Mouse (Mus musculus) cerebellum, adult (tissue): ENCODE results near the gene Cntn4.
A peak's percentile ranks its signal among the peaks of the same experiment; 100 is the strongest.

Experiments
- ATAC-seq: cut with Nextera tagmentation; 2 replicates; pipeline ENCODE4 v1.9.2; 2017; ENCODE audit warnings: mild to moderate bottlenecking, moderate library complexity, mixed read lengths; ENCODE audit not compliant: insufficient number of reproducible peaks, low FRiP score, low TSS enrichment

Cntn4 gene

DNA sequence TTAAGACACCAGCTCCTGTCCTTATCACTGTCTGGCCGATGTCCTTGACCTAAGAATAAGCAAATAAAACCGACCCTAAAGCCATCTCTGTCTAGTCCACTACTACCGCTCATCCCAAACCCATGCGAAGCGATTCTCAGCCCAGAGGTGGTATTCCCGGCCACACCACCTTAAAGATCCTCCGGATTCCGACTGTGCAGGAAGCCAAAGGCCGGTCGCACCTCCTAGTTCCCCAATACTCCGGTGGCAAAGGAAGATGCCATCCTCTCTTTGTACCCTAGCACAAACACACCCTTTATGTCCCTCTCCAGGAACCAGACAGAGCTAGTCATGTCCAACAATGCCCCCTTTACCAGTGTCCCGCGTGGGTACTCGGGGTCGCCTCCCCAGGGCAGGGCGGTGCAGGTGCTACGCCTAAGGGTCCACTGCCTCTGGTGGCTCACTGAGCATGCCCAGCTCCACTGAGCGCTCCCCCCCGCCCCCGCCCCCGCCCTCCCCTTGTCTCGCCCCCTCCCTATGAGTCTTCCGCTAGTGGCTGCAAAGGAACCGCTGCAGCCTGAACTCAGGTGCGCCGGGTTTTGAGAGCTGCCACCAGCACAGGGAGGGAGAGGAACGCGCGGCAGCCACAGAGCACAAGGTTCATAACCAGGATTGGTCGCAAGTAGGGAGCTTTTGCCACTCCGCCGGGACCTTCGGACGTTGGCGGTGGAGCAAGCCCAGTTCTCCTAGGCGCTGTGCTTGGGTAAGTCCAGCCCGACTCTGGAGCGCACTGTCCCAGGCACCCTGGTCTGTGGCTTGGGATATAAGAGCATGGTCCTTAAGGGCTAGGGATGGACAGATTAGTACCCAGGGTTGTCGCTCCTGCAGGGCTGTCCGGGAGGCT, at the start of gene Cntn4:
TSS of gene Cntn4 (plus strand) at position 512 of the 883 bp plus-strand sequence.
- peak; percentile 68 for ATAC-seq

DNA sequence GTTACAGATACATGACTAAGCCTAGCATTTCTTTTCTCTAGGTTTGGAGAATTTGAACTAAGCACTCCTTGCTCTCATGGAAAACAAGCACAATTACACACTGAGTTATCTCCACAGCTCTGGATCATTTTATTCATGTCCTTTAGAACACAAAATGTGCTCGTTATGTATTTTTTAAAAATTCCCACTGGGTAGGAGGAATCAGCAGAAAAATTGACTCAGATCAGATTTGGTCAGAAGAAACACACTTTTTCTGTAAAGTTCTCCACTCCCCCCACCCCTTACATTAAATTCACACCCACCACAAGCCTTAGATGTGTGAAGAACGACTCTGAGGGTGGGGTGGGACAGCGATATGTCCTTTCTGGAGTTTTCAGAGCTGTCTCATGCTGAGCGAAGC, 3.2 kb upstream of the Cntn4 start:
- no peak for ATAC-seq

DNA sequence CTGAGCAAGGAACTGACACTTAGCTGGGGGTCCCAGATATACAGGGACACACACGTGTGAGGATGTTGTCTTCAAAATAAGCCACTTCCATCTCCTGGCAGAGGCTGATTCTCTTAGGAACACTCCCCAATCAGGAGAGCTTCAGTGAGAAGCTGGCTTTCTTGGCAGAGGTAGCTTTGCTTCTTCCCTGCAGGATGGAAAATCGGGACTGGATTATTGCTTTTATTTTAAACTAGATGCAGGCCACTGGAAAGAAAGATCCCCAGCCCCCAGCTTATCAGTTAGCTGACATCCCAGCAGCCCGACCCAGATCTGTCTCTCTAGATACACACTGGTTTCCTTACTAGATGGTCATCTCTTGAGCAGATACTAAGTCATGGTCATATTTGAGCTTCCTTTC, 2.4 kb upstream of the Cntn4 start:
- ATAC-seq: no peak

DNA sequence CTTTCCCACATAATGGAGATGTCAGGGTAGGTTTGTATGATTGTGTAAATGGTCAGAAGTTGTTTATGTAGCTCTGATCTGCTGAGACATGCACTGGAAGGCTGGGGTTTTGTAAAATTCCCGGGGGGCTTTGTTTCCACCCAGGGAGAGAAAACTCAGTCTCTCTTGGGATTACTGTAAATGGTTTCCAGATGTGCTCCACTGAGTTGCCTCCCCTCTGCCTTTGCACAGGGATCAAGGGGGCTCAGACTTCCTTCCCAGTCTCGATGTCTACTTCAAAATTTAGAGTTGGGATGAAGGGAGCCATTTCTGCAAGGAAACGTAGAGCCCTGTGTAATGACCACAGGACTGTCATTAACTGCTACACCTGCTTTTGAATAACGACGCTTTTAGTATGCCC, 823 bp upstream of the Cntn4 start:
- ATAC-seq: no peak

DNA sequence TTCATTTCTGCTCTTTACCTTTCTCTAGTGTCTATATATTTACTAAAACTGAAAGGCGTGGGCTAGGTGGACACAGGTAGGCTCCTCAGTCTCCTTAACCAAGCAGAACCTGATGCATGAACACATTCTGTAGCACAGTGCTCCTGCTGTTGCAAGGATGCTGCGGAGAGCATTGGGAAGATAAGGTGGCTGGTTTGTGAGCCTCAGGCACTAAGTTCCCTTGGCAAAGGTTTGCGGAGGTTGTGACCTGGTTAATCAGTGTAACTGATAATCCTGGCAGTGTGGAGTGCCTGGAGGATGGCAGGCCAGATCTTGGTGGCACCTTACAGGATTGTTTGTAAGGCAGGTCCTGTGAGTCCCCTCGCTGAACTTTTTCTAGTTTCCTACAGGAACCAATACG, 1.3 kb downstream of the Cntn4 start:
- ATAC-seq: no peak

DNA sequence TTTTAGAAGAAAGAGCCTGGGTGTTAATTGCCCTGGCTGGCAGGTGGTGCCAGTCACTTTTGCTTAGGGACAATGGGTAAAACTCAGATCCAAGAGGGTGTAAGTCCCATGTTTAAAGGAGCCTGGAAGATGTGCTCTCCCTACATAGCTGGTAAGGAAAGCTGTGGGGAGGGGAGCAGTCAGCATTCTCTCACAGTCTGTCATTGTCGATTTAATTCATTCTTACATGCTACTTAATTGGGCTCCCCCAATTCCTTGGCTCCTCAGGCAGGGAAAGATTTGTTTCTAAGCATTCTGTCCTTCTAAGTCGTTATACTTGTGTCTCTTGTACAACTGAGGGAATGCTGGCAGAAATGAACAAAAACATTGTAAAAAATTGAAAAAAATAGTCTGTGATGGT, 4.0 kb downstream of the Cntn4 start:
- no peak for ATAC-seq

DNA sequence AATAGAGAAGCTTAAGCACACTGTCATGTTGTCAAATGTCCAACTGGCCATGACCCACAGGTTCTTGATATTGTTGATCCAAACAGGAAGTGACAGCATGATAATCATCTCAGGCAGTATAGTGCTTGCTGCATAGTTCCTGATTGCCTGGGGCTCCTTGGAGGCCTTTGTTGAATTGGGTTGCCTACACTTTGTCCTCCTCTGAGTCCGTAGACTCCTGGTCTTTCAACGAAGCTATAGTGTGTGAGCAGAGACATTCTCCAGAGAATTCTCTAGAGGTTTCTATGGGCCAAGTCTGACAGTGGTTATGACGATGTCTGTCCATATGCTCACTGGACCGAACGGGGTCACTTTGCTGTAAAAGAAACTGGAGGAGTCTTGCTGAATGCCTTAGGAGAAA, 5.8 kb downstream of the Cntn4 start:
- ATAC-seq: no peak

DNA sequence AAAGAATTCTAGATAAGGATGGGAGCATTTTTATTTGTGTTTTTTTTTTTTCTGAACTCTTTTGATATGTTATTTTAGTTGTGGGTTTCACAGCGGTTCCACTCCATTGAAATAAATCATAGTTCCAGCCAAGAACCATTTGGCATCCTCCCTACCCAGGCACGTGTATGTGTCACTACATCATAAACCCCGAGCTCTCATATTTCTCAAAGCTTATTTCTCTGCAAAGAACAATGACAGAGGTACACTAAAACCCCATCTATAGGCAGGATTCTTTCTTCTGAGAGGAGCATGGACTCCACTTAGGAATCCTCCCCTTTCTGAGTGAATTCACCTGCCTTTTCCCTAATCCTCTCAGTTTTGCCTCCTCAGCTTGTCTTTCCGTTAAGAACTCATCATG, 6.7 kb downstream of the Cntn4 start:
- ATAC-seq: no peak

DNA sequence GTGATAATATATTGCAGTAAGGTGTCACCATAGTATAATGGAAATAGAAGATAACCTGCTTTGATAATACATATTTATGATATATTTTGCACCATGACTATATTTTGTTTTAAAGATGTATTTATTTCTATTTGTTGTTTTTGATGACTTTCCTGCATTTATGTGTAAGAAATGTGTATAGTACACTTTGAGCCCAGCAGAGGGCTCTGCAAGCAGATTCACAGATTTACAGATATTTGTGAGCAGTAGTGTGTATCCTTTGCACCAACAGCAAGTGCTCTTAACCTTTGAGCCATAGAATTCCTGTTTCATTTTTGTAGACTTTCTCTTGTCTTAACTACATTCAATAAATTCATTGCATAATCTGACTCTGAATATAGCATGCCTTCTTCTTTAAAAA, 10.7 kb downstream of the Cntn4 start:
- no peak for ATAC-seq

DNA sequence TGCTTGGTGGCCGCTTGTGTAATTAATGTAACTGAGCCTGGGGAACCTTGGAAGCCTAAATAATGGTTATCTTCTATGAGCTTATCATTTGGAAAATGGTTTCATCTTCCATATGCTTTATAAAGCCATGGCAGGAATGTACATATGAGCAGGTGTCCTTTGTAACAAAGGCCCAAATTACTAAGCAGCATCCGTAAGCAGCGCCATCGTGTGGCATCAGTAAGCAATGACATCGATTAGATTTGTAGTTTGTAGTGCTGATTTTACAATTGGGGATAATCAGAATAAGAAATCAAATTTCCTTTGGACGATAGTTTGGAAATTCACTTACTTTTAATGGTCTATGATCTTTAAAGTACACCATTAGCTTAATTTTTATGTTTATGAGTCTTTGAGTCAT, 64.6 kb downstream of the Cntn4 start:
- ATAC-seq: no peak

DNA sequence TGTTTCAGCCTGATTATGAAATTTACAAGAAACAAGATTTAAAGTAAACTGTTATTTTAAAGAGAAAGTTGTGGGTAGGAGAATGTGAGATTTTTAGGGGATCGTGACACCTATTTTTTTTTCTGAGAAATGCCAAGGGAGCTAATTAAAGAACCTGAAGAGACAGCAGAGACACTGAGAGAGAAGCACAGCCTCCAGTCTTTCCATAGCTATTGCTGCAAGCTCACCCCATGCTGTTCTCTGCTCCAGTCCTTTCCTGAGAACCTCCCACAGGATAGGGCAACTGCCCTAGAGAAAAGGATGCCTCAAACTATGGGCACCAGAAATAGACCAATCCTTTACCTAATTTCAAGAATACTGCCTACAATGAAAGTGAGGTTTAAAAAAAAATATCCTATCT, 103.2 kb downstream of the Cntn4 start:
- ATAC-seq: no peak

DNA sequence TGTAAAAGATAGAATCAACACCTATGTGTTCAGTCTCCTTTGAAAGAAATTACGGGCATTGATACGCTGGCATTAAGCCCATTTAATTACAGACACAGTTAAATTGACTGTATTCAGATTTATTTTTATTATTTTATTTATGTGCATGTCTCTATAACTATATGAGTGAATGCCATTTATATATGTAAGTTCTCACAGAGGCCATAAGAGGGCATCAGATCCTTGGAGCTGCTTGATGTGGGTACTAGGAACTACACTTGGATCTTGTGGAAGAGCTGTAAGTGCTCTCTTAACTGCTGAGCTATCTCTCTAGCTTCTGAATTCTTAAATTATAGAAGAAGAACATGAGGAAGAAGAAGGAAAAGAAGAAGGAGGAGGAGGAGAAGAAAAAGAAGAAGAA, 111.0 kb downstream of the Cntn4 start:
- no peak for ATAC-seq

DNA sequence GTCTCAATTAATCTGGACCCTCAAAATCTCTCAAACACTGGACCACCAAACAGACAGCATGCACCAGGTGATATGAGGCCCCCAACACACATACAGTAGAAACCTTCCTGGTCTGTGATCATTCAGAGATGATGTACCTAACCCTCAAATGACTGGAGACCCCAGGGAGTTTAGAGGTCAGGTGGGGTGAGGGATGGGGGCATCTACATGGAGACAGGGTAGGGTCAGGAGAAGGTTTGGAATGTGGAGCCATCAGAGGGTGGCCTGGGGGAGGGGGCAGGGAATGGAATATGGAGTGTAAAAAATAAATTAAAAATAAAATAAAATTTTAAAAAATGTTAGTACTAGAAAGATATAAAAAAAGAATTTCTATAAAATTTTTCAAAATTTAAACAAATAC, 157.6 kb downstream of the Cntn4 start:
- ATAC-seq: no peak

DNA sequence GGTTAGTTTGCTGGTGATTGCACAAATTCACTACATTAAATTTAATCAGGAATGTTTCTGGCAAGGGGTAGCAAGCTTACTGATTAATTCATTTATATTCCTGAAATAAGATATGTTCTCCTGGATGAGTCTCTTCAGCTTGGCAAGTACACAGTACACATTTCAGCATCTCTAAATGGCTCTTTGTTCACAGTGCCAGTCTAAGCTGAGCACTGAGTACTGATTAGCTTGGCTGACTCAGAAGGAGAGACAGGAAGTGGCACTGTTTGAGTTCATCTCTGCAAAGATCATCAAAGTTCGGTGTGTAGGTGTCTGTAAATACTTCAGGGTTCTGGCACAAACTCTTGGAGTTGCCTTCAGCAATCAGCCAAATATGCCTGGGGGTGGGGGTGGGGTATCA, 169.8 kb downstream of the Cntn4 start:
- peak; percentile 76; the same call in 1 of the 2 replicates for ATAC-seq

DNA sequence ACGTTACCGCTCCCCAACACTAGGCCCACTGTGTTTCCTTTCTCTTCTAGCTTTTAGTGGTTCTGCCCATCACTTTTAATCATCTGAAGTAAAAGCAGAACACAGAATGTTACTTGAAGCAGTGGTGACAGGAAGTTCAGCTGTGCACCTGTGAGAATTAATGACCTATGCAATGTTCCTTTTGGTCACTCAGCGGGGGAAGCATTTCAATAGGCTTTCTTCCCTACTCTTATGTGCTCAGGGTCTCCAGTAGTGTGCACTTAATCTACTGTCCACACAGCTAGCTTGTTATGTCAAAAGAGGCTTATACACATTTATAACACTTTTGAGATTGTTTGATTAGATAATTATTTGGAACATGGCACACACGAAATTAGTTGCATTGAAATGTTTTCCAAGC, 215.4 kb downstream of the Cntn4 start:
- ATAC-seq: no peak

DNA sequence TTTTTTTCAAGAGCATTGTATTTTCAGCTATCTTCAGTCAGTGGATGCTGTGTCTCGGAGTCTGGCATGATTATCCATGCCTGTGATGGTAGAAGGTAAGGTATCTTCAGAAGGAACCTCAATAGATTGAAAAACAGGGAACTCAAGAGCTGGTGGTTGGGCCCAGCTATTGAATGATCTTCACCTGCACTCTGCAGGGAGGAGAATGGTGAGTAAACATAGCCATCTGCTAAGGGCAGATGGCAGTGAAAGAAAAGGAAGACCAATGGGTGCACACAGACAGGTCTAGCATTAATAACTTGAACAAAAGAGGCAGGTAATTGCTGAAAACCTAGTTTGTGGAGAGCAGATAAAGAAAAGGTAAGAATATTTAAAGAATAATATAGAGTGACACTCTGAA, 261.0 kb downstream of the Cntn4 start:
- peak; percentile 83 for ATAC-seq

DNA sequence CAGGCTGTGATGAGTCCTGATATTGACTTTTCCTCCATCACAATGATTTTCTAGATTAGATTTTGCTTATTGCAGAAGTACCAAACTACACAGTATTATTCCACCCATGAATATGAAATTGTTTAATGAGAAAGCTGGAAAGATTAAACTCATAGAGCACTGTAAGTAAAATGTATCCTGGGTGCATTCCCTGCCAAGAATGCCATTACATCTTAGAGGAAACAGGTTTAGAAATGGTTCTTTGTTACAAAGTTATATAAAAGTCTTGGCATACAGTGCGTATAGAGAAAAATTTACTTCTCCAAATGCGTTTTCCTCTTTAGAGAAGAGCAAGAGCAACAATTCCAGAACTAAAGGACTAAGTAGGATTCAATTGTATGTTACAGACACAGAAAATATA, 261.8 kb downstream of the Cntn4 start:
- ATAC-seq: no peak

DNA sequence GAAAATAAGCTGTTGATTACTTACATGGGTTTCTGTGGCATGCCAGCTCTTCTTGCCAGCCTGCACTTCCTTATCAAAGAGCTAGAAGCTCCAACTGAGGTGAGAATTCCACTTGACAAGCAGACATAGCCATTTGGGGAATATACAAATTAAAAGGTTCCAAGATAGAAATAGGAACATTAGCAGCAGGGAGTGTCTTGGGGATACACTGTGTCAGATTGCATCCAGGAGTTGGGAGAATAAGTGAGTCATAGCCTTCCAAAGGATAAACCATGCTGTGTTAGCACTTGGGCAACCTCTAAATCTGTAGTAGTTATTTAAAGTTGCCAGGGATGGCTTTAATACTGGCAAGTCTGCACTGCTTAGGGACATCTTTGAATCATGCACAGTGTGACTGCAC, 263.1 kb downstream of the Cntn4 start:
- peak; percentile 80 for ATAC-seq

DNA sequence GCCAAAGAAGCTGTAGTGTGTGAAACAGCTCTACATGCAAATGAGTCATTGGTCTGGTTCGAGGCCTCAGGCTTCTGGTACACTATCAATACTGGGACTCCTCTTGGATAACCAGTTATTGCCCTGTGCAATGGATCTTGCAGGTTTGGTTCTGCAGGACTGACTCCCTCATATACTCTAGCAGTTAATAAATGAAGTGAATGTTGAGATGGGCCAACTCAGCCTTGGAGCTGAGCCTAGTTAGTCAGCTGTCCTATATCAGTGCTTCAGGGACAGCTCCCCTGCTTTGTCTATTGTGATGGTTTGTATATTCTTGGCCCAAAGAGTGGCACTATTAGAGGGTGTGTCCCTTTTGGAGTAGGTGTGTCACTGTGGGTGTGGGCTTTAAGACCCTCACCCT, 314.0 kb downstream of the Cntn4 start:
- peak; percentile 36; the same call in 1 of the 2 replicates for ATAC-seq

DNA sequence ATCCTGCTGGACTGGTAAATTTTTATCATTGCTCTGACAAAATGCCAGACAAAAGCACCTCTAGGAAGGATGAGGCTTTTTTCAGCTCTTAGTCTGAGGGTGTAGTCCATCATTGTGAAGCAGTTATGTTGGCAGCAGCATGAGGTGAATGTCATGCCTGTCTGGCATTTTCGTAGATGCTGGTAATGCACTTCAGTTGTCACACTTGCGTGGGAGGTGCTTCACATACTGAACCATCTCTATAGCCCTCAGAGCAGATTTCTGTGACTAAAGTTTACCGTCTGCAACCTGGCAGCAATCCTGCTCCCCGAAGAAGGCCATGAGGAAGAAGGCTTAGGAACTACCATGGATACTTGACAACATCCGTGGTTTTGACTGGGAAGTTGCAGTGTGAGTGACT, 335.6 kb downstream of the Cntn4 start:
- peak; percentile 20; the same call in 1 of the 2 replicates for ATAC-seq

DNA sequence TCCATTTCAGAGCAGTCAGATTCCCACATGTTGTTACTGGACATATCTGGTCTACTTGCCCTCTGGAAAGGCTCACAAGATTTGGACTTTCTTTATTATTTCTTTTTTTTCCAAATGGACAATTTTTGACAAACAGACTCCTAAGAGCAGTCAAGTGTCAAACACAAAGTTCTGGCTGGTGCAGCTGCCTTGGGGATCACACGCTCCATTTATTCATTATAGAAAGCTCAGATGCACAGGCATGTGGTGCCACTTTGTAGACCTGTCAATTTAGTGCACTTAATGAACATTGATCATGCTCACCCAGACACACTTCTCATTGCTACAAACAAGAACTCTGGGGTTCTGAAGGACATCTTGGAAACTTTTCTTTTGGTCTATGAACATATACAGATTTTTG, 337.7 kb downstream of the Cntn4 start:
- no peak for ATAC-seq

DNA sequence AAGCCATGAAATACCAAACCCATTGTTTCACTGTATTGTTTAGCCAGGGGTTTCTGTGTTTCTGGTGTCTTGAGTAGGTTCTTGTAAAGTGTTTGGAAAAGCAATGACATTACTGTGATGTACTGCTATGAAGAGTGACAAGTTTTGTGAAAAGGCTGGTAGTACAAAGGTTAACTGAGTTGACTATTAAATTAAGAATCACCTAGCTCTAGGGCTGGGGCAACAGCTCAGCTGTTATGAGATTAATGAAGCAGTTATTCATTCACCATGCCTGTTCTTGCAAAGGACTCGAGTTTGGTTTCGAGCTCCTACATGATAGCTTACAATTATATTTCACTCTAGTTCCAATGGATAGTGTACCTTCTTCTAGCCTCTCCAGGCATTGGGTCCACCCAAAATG, 371.4 kb downstream of the Cntn4 start:
- ATAC-seq: no peak
